Mouse (Mus musculus) c-Kit-positive CD71-positive TER-119-negative erythroid progenitor cells, embryonic 14.5 days (primary cell): Measurements from ENCODE around the gene Hist2h2aa2.
"Not testable (repeated sequence)": the region's sequence is repeated elsewhere in the genome, so short reads cannot be mapped to it uniquely, and the experiment has no call there.

ENCODE experiments used
- DNase-seq: peaks from one replicate; pipeline ENCODE4 v3.0.0-alpha.2; 2013; ENCODE audit warnings: low read depth

The Hist2h2aa2 gene

DNA sequence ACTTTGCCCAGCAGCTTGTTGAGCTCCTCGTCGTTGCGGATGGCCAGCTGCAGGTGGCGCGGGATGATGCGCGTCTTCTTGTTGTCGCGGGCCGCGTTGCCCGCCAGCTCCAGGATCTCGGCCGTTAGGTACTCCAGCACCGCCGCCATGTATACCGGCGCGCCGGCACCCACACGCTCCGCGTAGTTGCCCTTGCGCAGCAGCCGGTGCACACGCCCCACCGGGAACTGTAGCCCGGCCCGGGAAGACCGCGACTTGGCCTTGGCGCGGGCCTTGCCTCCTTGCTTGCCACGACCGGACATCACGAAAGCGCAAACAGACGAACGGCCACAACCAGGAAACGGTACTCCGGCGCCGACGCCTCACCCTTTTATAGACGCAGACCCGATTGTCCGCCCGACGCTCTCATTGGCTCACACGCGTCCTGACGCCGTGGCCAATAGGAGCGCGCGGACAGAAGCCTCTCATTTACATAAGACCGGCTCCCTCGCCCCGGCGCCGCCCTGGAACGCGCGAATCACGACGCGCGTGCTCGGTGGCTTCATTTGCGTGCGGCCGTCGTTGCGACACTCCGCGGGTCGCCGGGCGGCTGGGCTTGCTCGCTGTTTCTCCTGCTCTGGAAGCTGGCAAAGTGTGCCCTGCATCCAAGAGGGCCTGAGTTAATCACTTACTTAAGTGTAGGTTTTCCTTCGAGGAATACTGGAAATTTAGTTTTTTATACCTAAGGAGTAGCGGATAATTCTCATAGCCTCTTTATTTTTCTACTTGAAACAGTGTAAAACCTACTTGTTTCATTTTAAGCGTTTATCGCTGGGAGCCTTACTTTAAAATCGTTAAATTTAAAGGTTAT, at the start of gene Hist2h2aa2:
Hist2h2aa2 (minus strand) TSS at position 328 of the 850 bp plus-strand sequence.
- not testable (repeated sequence) for DNase-seq

DNA sequence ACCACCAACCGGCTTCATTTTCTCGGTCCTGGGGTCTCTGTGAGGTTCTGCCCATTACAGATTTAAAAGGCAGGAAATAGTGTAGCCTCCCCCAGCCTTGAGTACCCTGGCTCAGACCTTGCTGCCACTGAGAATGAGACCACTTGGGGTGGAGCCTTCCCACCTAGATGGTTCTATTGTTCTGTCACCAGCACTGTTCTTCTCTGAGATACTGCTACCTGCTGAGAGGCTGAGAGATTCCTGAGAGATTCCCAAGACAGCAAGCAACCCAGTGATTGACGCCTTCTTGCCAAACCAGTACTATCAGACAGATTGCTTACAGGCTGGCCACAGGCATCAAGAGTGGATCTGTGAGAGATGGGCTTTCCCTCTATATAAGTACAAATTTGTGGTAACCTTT, 49.1 kb upstream of the Hist2h2aa2 start:
- DNase-seq = no peak

DNA sequence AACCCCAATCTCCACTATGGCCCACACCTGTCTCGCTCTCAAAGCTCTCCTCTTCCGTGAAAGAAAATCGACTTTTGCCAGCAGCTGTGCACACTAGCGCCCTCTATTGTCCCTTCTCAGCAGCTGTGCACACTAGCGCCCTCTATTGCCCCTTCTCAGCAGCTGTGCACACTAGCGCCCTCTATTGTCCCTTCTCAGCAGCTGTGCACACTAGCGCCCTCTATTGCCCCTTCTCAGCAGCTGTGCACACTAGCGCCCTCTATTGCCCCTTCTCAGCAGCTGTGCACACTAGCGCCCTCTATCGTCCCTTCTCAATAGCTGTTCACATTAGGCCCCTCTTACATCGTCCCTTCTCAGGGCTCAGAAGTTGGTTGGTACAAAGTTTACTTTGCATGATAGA, 47.3 kb upstream of the Hist2h2aa2 start:
- not testable (repeated sequence) for DNase-seq

DNA sequence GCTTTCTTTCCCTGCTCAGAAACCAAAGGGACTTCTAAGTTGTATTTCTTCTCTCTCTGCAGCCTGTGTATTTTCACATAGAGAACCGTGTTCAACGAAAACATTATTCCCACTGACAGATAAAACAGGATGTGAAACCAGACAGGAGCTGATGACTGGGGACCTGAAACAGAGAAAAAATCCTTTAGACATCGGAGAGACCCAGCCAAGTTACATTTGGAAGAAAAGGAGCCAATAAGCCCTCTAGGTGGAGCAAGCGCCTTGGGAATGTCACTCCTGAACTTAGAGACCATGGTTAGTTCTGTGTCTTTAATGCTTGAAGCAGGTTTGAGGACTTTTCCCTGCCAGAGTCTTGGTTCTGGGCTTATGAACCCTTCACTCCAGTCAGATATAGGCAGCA, 44.4 kb upstream of the Hist2h2aa2 start:
- no peak for DNase-seq

DNA sequence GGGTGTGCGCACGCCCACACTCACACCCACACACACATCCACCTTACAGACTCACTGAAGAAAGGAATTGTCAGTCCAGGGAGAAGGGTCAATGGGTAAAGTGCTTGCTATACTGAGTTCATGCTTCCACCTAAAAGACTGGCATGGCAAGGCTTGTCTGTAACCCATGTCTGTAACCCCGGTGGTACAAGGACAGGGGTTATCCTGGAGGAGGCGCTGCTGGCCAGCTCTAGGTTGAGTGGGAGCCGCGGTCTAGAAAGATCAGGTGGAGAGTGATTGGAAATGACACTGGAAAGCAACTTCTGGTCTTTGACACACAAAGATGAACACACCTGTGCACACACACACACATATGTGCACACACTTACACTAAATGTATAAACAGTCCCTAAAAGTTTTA, 40.6 kb upstream of the Hist2h2aa2 start:
- DNase-seq = no peak

DNA sequence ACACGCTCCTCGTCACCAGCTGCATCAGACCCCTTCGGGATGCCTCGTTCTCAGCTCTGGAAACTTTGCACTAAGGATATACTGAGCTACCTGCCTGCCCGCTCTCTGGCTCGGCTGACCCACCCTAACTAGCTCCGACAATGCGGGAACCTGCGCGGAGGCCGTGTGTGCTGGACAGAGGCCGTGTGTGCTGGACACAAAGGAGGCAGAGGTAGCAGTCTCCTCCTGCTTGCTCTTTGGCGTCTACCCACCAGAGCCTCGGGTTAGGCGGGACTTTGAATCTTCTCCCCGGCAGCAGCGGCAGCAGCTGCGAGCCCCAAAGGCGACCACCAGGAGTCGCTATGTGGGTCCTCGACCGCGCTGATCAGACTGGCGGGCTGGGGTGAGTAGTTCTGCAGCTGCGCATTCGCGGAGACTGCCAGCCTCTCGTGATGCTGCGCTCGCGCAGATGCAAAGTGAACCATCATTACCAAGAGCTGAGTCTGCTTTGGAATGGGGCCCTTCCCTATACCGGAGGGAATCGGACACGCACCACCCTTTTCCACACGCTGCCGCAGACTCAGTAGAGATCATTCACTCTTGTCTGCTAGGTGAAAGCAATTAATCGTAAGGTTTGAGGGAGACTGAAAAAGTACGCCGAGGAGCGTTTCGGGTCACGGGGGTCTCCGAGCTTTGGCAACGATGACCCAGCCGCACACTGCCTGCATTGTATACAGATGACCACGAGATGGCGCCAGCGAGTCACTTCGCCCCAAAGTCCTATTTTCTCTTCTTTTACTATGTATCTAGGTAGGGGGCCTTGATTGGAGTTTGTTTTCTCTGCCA, 37.9 kb upstream of the Hist2h2aa2 start:
- DNase-seq = peak; percentile 78

DNA sequence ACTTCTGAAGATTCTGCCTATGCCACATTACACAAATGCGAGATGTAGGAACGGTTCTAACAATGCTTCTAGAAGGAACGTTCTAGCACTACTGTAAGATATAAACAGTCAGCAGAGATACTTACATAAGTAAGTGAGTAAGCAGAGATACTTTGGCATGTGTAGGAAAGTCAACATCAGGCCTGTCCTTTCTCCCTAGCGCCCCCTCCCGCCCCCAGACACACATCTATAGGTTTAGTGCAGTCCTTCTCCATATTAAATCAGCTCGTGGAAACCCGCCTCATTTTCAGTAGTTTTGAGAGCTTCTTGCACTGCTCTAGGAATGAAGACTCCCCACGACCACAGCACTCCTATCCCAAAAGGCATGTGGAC, 37.3 kb upstream of the Hist2h2aa2 start:
- no peak for DNase-seq

DNA sequence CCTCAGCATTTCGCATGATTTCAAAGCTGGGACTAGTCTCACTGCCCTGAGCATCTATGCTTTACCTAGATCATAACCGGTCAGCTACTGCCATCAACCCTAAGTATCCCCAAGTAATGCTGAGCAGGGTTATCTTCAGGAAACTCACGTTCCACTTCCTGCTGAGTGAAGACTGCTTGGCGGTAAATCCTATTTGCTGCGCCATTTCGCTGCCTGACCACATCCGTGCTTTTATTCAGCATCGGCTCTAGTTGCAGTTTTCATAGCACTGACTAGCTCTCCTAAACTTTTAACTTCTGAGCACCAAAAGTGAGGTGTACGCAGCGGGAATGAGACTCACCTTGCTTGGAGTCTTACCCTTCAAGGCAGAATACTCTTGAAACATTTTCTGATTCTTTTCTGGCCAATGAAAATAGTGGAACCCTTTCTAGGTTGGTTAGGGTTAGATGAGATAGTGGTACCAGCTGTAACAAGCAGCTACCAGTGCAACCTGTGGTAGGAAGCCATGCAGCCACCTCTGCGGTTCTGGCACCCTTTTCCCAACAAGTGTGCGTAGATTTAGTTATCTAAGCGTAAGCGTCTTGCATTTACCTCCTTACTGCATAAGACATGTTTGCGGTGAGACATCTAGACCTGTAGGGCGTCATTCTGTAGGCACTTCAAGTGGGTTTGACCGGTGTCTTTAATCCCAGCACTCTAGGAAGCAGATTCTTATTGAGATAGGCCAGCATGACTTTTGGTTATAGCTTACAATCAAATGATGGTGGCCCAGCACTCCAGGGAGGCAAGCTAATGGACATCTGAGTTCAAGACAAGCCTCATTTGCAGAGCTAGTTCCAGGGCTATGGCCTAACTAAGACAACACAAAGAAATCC, 33.8 kb upstream of the Hist2h2aa2 start:
- peak; percentile 59 for DNase-seq

DNA sequence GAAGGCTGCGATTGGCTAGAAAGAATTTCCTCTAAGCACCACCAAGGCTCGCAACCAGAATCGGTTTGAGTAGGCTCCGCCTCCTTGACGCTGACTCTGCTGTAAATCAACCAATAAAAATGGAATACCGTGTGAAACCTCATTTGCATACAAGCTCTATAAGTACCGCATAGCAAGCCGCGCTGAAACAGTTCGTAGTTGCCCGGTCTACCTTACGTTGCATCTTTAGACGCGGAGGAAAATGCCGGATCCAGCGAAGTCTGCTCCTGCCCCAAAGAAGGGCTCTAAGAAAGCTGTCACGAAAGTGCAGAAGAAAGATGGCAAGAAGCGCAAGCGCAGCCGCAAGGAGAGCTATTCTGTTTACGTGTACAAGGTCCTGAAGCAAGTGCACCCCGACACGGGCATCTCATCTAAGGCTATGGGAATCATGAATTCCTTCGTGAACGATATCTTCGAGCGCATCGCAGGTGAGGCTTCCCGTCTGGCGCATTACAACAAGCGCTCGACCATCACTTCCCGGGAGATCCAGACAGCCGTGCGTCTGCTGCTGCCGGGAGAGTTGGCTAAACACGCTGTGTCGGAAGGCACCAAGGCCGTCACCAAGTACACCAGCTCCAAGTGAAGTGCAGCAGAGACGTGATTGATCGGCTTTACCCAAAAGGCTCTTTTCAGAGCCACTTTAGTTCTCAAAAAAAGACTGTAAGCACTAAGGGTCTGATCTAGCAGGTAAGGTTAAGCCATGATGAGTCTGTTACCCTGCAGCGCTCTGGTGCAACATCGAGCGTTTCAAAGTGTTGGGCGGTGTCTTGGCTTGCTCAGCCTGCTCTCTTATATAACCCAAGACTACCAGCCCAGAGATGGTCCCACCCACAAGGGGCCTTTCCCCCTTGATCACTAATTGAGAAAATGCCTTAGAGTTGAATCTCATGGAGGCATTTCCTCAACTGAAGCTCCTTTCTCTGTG, 29.7 kb upstream of the Hist2h2aa2 start, which contains the start of gene Hist2h2bb:
Hist2h2bb (plus strand) TSS at position 242 of the 964 bp plus-strand sequence.
- DNase-seq = peak; percentile 97

DNA sequence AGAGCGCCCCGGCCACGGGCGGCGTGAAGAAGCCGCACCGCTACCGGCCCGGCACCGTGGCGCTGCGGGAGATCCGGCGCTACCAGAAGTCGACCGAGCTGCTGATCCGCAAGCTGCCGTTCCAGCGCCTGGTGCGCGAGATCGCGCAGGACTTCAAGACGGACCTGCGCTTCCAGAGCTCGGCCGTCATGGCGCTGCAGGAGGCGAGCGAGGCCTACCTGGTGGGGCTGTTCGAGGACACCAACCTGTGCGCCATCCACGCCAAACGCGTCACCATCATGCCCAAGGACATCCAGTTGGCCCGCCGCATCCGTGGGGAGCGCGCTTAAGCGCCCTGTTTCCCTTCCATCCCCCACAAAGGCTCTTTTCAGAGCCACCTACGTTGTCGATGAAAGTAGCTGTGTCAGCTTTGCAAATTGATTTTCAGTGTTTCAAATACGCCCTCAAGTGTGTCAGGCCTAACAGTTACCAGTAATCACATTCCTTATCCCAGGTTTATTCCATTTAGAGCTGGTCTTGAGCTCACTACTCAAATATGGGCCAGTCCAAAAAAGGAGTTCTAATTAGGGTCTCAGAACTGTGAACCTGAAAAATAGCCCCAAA, 28.8 kb upstream of the Hist2h2aa2 start:
- not testable (repeated sequence) for DNase-seq

DNA sequence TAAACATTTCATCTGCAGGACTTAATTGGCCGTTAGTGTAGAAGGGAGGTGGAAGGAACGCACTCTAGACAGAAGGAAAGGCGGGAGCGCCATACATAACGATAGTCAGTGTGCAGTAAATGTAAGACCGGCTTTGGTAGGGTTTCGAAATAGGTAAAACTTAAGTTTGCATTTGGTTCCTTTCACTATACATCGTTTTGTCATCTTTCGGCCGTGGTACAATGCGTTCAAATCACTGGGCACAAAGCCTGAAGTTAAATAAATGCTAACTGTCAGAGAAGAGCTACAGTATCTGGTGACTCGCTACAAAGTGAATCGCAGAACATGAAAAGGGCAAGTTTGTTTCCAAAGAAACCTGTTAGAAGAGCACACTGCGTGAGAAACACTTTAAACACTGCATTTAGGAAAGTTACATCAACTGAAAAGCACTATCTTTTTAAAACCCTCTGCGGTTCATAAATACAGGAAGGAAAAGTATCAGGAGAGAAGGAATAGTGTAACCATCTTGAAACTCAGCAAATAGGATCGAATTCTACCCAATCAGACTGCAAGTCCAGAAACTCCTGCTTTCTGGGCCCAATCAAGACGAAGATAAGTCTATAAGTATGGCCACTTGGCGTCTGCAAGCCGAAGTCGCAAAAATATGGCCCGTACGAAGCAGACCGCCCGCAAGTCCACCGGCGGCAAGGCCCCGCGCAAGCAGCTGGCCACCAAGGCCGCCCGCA, 28.1 kb upstream of the Hist2h2aa2 start, which contains the start of gene Hist2h3b:
Hist2h3b (plus strand) TSS at position 604 of the 725 bp plus-strand sequence.
- peak; percentile 68 for DNase-seq

DNA sequence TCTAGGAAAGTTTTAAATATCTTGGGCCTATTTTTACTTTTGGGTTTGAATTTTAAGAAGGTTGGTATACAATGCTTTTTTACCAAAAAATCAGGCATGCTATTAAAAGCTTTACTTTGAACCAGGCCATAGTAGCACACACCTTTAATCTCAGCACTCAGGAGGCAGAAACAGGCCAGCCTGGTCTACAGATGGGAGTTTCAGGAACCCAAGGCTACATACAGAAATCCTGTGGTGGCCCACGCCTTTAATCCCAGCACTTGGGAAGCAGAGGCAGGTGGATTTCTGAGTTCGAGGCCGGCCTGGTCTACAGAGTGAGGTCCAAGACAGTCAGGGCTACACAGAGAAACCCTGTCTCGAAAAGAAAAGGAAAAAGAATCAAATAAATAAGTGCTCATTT, 27.5 kb upstream of the Hist2h2aa2 start:
- DNase-seq = no peak

DNA sequence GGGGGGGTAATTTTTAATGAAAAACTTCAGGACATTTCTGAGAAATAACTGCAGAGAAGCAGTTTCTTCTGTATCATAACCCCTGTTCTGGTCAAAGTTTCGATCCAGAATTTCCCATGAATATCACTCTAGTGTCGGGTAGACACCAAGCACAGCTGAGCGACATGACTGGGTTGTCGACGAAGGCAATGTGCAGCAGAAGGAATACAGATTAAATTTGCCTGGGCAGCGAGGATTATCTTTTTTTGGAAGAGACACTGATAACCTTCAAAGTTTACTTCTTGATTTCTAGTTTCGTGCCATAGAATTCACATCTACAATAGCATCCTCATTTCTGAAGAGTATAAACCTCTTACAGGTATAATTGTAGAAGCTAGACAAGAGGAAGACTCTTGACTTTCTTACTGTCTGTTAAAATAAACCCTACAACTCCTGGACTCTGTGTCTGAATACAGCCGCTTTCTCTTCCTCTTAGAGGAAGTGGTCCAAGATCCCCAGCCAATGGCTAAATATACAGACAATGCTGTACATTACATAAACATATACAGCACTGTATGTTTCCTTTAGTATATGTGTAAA, 26.1 kb upstream of the Hist2h2aa2 start:
- DNase-seq = no peak

DNA sequence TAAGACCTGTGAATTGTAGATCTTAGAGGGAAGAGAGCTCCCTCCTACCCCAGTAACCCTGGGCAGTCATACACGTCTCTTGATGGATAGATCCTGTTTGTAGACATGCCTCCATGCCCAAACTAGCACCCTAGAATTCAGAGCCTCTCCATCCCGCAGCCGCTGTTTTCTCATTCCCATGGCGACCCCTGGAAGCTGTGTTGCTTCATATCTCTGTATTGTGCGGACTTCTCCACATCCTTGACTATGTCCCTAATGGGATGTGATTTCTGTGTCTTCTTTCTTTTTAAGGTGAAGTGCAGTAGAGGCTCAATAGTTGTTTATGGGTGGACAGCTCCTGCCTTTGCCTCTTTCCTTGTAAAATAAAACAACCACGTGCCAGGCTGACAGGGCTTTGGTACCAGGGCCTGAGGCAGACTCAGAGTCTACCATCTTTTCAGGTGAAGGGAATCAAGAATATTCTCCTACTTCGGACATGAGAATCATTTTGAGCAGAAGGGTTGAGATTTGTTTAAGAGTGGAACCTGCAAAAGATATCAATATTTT, 24.4 kb upstream of the Hist2h2aa2 start:
- no peak for DNase-seq

DNA sequence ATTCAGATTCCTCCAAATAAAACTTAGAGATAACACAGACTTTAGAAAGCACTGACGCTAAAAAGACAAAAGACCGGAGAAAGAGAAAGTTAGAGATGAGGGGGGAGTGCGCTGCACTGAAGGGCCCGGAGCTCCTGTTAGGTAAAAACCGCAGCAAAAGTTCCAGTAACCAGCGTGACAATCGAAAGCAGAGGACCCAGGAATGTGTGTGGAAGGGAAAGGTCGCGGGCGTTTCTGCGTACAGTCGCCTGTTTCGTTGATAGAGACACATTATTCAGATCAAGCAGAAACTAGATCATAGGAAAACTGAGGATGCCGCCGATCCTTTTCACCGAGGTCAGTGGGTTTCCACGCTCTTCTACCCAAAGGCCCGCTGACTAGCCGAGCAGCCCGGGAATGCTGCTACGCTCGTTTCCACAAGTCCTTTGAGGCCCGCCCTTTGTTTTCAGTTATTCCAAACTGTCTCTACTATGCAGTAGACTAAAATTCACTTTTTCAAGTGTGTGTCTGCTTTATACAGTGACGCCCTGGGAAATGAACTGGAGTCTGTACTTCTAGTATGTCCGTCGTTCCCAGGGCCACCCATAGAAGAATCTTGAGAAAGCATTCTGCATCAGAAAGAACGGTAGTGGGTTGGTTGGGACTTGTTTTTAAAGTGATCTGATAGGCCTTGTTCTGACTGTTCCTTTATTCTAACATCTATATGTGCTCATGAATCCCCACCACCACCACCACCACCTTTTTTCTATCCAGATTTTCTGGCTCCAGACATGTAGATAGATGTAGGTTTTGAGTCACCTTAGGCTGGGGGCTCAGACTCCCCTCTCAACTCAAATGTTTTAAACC, 23.7 kb upstream of the Hist2h2aa2 start:
- no peak for DNase-seq

DNA sequence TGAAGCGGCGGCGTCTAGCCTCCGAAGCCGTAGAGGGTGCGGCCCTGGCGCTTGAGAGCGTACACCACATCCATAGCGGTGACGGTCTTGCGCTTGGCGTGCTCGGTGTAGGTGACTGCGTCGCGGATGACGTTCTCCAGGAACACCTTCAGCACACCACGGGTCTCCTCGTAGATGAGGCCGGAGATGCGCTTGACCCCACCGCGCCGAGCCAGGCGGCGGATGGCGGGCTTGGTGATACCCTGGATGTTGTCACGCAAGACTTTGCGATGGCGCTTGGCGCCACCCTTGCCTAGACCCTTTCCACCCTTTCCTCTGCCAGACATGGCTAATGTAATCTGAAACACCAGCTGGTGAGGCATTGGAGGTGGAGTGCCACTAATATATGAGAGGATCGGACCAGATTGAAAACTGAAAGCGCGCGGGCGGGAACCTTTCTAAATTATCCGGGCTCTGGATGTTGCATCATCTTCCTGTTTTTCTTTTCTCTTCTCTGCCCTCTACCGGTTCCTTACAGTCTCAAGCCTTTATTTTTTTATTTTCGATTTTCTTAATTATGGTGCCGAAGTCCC, 23.0 kb upstream of the Hist2h2aa2 start, which contains the start of gene Hist2h4:
Hist2h4 (minus strand) TSS at position 333 of the 572 bp plus-strand sequence.
- peak; percentile 96 for DNase-seq

DNA sequence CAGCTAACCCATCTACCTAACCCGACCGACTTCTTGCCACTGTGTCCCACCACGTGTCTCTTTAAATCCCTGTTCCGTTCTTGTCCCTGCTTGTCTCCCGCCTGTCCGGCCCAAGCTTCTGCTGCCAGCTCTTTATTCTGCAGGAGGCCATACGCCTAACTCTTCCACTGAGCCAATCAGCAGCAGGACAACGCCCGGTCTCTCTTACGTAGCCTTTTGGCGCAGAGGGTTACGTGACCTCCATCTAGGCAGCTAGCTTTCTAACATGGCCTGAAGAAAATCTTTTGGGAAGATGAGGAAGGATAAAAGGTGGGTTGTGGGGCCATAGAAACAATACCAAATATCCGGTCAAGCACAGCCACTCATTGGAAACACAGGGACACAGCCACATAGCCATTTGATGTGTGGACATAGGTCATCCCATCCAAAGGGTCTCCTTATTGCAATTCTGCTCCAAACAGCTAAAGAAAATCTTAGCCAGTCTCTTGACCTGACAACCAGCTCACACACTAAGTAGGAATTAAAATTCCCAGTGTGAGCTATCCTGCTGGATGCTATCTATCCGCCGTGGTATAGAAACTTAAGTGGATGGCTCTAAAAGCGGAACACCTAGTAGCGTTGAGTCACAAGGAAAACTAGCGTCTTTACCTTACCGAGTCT, 22.3 kb upstream of the Hist2h2aa2 start:
- DNase-seq = peak; percentile 78
